Mouse (Mus musculus): Measurements from ENCODE around the gene Olfr972. TPM values are rescaled to one million over a fixed set of nuclear protein-coding genes. Genes with fewer than 3 reads are reported as not detected.

Olfr972 gene
- total and polyA plus RNA-seq, 2 experiments: not detected

DNA sequence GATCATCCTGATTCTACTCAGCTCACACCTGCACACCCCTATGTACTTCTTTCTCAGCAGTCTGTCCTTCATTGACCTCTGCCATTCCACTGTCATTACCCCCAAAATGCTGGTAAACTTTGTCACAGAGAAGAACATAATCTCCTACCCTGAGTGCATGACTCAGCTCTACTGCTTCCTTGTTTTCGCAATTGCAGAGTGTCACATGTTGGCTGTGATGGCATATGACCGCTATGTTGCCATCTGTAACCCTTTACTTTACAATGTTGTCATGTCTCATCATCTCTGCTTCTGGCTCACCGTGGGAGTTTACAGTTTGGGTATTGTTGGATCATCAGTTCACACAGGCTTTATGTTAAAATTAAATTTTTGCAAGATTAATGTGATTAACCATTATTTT lies 43.7 kb downstream of the Olfr972 start:
- Histone ChIP-seq H3K36me3 (ENCODE audit: control insufficient read depth, insufficient read depth, low read length) (no peaks in the 10 kb centered on the region), H3K79me2 (ENCODE audit: control insufficient read depth, insufficient read depth, low read length) (no peaks in the 10 kb centered on the region), H3K4me1 (ENCODE audit: control insufficient read depth, insufficient read depth, low read length) (no peaks in the 10 kb centered on the region), H3K27ac (replicated peaks; ENCODE audit: insufficient read depth, low read depth, low read length) (no peak overlapping the region), H3K27me3 (ENCODE audit: control insufficient read depth, insufficient read depth, low read length) (no peaks in the 10 kb centered on the region), H3K4me3 (ENCODE audit: insufficient read depth, low read depth, low read length) (no peak overlapping the region), H3K9ac (ENCODE audit: low read depth, low read length) (no peak overlapping the region)
- WGBS: 73% methylated on average over 3 of the region's 3 CpGs
- DNase-seq (ENCODE audit: extremely low read depth, low read depth, low spot score): no peak
- no peak for TF ChIP-seq CTCF (IDR thresholded peaks at IDR 0.05; ENCODE audit: low read depth, low read length)

Other genes with a start within 250 kb of the Olfr972 start
- not detected in 2 replicates for gene Olfr960, start 245.0 kb upstream of the Olfr972 start, total RNA-seq (2014; rRNA removed)
- gene Olfr960, start 245.0 kb upstream of the Olfr972 start, polyA plus RNA-seq (2012; rRNA removed): not detected in 2 replicates
- gene Olfr961, start 221.3 kb upstream of the Olfr972 start, total RNA-seq (2014; rRNA removed): not detected in 2 replicates
- not detected in 2 replicates for gene Olfr961, start 221.3 kb upstream of the Olfr972 start, polyA plus RNA-seq (2012; rRNA removed)
- gene Olfr963, start 199.2 kb upstream of the Olfr972 start, total RNA-seq (2014; rRNA removed): not detected in 2 replicates
- not detected in 2 replicates for gene Olfr963, start 199.2 kb upstream of the Olfr972 start, polyA plus RNA-seq (2012; rRNA removed)
- gene Olfr149, start 159.3 kb upstream of the Olfr972 start, total RNA-seq (2014; rRNA removed): not detected in 2 replicates
- not detected in 2 replicates for gene Olfr149, start 159.3 kb upstream of the Olfr972 start, polyA plus RNA-seq (2012; rRNA removed)
- not detected in 2 replicates for gene Olfr965, start 155.1 kb upstream of the Olfr972 start, total RNA-seq (2014; rRNA removed)
- gene Olfr965, start 155.1 kb upstream of the Olfr972 start, polyA plus RNA-seq (2012; rRNA removed): not detected in 2 replicates
- not detected in 2 replicates for gene Olfr150, start 135.4 kb upstream of the Olfr972 start, total RNA-seq (2014; rRNA removed)
- not detected in 2 replicates for gene Olfr150, start 135.4 kb upstream of the Olfr972 start, polyA plus RNA-seq (2012; rRNA removed)
- not detected in 2 replicates for gene Olfr967, start 120.2 kb upstream of the Olfr972 start, total RNA-seq (2014; rRNA removed)
- not detected in 2 replicates for gene Olfr967, start 120.2 kb upstream of the Olfr972 start, polyA plus RNA-seq (2012; rRNA removed)
- gene Olfr968, start 83.2 kb upstream of the Olfr972 start, total RNA-seq (2014; rRNA removed): not detected in 2 replicates
- gene Olfr968, start 83.2 kb upstream of the Olfr972 start, polyA plus RNA-seq (2012; rRNA removed): not detected in 2 replicates
- gene Olfr969, start 75.5 kb upstream of the Olfr972 start, total RNA-seq (2014; rRNA removed): not detected in 2 replicates
- not detected in 2 replicates for gene Olfr969, start 75.5 kb upstream of the Olfr972 start, polyA plus RNA-seq (2012; rRNA removed)
- not detected in 2 replicates for gene Olfr970, start 57.6 kb upstream of the Olfr972 start, total RNA-seq (2014; rRNA removed)
- not detected in 2 replicates for gene Olfr970, start 57.6 kb upstream of the Olfr972 start, polyA plus RNA-seq (2012; rRNA removed)
- not detected in 2 replicates for gene Olfr971, start 29.5 kb upstream of the Olfr972 start, total RNA-seq (2014; rRNA removed)
- not detected in 2 replicates for gene Olfr971, start 29.5 kb upstream of the Olfr972 start, polyA plus RNA-seq (2012; rRNA removed)
- not detected in 2 replicates for gene Olfr229, start 40.9 kb downstream of the Olfr972 start, total RNA-seq (2014; rRNA removed)
- not detected in 2 replicates for gene Olfr229, start 40.9 kb downstream of the Olfr972 start, polyA plus RNA-seq (2012; rRNA removed)
- not detected in 2 replicates for gene Olfr974, start 71.1 kb downstream of the Olfr972 start, total RNA-seq (2014; rRNA removed)
- not detected in 2 replicates for gene Olfr974, start 71.1 kb downstream of the Olfr972 start, polyA plus RNA-seq (2012; rRNA removed)
- gene Olfr975, start 85.6 kb downstream of the Olfr972 start, total RNA-seq (2014; rRNA removed): not detected in 2 replicates
- gene Olfr975, start 85.6 kb downstream of the Olfr972 start, polyA plus RNA-seq (2012; rRNA removed): not detected in 2 replicates
- not detected in 2 replicates for gene Olfr976, start 94.7 kb downstream of the Olfr972 start, total RNA-seq (2014; rRNA removed)
- not detected in 2 replicates for gene Olfr976, start 94.7 kb downstream of the Olfr972 start, polyA plus RNA-seq (2012; rRNA removed)
- not detected in 2 replicates for gene Olfr978, start 125.7 kb downstream of the Olfr972 start, total RNA-seq (2014; rRNA removed)
- not detected in 2 replicates for gene Olfr978, start 125.7 kb downstream of the Olfr972 start, polyA plus RNA-seq (2012; rRNA removed)
- not detected in 2 replicates for gene Olfr979, start 137.0 kb downstream of the Olfr972 start, total RNA-seq (2014; rRNA removed)
- not detected in 2 replicates for gene Olfr979, start 137.0 kb downstream of the Olfr972 start, polyA plus RNA-seq (2012; rRNA removed)
- not detected in 2 replicates for gene Olfr980, start 143.2 kb downstream of the Olfr972 start, total RNA-seq (2014; rRNA removed)
- gene Olfr980, start 143.2 kb downstream of the Olfr972 start, polyA plus RNA-seq (2012; rRNA removed): not detected in 2 replicates
- not detected in 2 replicates for gene Olfr981, start 155.0 kb downstream of the Olfr972 start, total RNA-seq (2014; rRNA removed)
- gene Olfr981, start 155.0 kb downstream of the Olfr972 start, polyA plus RNA-seq (2012; rRNA removed): not detected in 2 replicates
- gene Olfr982, start 207.4 kb downstream of the Olfr972 start, total RNA-seq (2014; rRNA removed): not detected in 2 replicates
- gene Olfr982, start 207.4 kb downstream of the Olfr972 start, polyA plus RNA-seq (2012; rRNA removed): not detected in 2 replicates
- gene Olfr983, start 227.2 kb downstream of the Olfr972 start, total RNA-seq (2014; rRNA removed): not detected in 2 replicates
- not detected in 2 replicates for gene Olfr983, start 227.2 kb downstream of the Olfr972 start, polyA plus RNA-seq (2012; rRNA removed)
- not detected in 2 replicates for gene Olfr984, start 247.8 kb downstream of the Olfr972 start, total RNA-seq (2014; rRNA removed)
- not detected in 2 replicates for gene Olfr984, start 247.8 kb downstream of the Olfr972 start, polyA plus RNA-seq (2012; rRNA removed)